Mouse (Mus musculus): Measurements from ENCODE around the gene Olfr196. TPM values are rescaled to one million over a fixed set of nuclear protein-coding genes. Genes with fewer than 3 reads are reported as not detected.
"Not testable (repeated sequence)": the region's sequence is repeated elsewhere in the genome, so short reads cannot be mapped to it uniquely, and the experiment has no call there.

Olfr196 gene
- not detected in 2 replicates for polyA plus RNA-seq (2015; fragmentation: Nextera tagmentation; extraction: Ambion mirVana)

DNA sequence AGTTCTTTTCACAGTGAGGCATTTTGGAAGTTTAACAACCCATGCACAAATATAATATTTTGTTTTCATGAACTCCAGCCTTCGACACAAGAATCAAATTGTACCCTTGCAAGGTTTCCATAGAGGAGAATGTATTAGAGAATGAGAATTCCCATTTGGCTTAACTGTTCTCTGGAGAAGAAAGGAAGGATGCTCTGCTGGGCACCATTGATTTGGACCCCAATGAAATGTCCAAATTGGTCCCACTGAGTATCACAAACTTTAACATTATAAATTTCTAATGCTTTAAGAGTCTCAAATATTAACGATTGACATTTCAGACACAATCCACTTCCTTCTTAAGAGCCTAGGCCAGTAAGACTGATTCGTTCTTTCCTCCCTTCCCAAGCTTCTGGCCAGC, at the start of gene Olfr196:
Olfr196 (minus strand) TSS at position 101 of the 400 bp plus-strand sequence.
- Histone ChIP-seq H3K4me2 (replicated peaks; ENCODE audit: low read depth, low read length) (no peak within 1 kb of the TSS), H3K27me3 (replicated peaks; ENCODE audit: insufficient read depth, low read length) (no peaks in the 10 kb centered on the region), H3K4me1 (ENCODE audit: insufficient read depth, low read depth, low read length) (no peaks in the 10 kb centered on the region), H3K4me3 (ENCODE audit: low read depth, low read length) (no peak within 1 kb of the TSS), H3K36me3 (ENCODE audit: insufficient read depth, low read length) (no peaks in the 10 kb centered on the region), H3K9me3 (ENCODE audit: low read length) (no peaks in the 10 kb centered on the region), H3K9ac (replicated peaks; ENCODE audit: low read depth) (no peak within 1 kb of the TSS), H3K27ac (ENCODE audit: low read length) (no peak within 1 kb of the TSS)
- no peak for ATAC-seq
- TF ChIP-seq EP300 (IDR thresholded peaks at IDR 0.05): no peak
- TF ChIP-seq CTCF (IDR thresholded peaks at IDR 0.05): no peak
- WGBS: 51% methylated on average over 3 of the region's 3 CpGs
- no peak for DNase-seq (ENCODE audit: low spot score)

DNA sequence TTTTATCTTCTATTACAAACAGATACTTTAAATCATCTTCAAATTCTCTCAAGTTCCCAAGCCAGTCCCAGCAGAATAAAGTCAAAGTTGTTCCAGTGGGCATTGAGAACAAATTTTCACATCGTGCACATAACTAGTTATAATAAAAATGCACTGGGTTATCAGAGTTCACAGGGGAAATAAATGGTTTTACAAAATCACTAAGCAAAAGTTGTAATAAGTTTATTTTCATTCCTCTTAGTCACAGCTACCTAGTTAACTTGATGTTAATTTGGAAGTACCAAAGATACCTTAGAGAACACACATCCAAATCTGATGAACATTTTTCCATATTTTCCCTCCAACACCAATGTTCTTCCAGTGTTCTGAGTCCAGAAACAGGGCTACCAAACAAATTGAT, 49.4 kb upstream of the Olfr196 start, which contains the start of gene Olfr199:
Olfr199 (minus strand) TSS at position 101 of the 400 bp plus-strand sequence.
- H3K27ac ChIP-seq (ENCODE audit: low read length); ATAC-seq; H3K36me3 ChIP-seq (ENCODE audit: insufficient read depth, low read length); H3K9ac ChIP-seq (replicated peaks; ENCODE audit: low read depth); H3K4me2 ChIP-seq (replicated peaks; ENCODE audit: low read depth, low read length); H3K9me3 ChIP-seq (ENCODE audit: low read length); DNase-seq (ENCODE audit: low spot score); H3K4me1 ChIP-seq (ENCODE audit: insufficient read depth, low read depth, low read length); H3K4me3 ChIP-seq (ENCODE audit: low read depth, low read length); H3K27me3 ChIP-seq (replicated peaks; ENCODE audit: insufficient read depth, low read length): not testable (repeated sequence)
- WGBS: 63% methylated on average over 1 of the region's 1 CpGs

DNA sequence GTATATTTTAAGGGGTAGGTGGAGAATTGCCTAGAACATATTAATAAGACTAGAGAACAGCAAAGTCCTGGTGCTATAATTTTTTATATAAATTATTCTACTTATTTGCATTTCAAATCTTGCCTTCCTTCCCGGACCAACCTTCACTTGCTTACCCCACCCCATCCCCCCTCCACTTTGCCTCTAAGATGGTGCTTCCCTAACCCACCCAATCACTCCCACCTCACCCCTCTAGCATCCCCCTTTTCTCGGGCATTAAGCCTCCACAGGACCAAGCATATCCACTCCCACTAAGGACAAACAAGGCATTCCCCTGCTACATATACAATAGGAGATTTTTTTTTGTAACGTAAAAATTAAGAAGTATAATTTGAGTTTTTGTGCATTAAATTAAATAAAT, 47.6 kb upstream of the Olfr196 start:
- DNase-seq (ENCODE audit: low spot score); H3K9me3 ChIP-seq (ENCODE audit: low read length); H3K9ac ChIP-seq (replicated peaks; ENCODE audit: low read depth); H3K27ac ChIP-seq (ENCODE audit: low read length); ATAC-seq; H3K4me1 ChIP-seq (ENCODE audit: insufficient read depth, low read depth, low read length); H3K4me2 ChIP-seq (replicated peaks; ENCODE audit: low read depth, low read length); H3K36me3 ChIP-seq (ENCODE audit: insufficient read depth, low read length); H3K4me3 ChIP-seq (ENCODE audit: low read depth, low read length); H3K27me3 ChIP-seq (replicated peaks; ENCODE audit: insufficient read depth, low read length): not testable (repeated sequence)
- 74% methylated on average over 3 of the region's 3 CpGs for WGBS

DNA sequence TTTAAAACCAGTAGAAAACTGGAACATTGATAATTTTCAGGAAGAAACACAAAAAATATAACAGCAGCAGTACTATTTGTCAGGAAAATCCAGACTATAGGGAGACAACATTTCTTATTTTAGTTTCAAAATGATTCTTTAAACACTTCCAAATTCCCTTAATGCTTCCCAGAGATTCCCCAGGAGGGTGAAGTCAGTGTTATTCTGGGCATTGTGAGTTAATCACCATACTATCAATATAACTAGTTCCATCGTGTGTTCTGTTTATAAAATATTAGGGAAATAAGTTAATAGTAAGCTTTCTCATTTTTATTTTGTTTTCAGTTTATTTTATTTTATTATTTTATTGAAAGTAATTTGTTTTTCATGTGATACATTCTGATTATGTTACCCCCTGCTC, 33.2 kb upstream of the Olfr196 start, which contains the start of gene Olfr198:
Olfr198 (minus strand) TSS at position 101 of the 400 bp plus-strand sequence.
- 59% methylated on average over 1 of the region's 1 CpGs for WGBS
- not testable (repeated sequence) for H3K9me3 ChIP-seq (ENCODE audit: low read length); H3K36me3 ChIP-seq (ENCODE audit: insufficient read depth, low read length); DNase-seq (ENCODE audit: low spot score); H3K27me3 ChIP-seq (replicated peaks; ENCODE audit: insufficient read depth, low read length); H3K4me3 ChIP-seq (ENCODE audit: low read depth, low read length); H3K4me2 ChIP-seq (replicated peaks; ENCODE audit: low read depth, low read length); H3K27ac ChIP-seq (ENCODE audit: low read length); ATAC-seq; H3K4me1 ChIP-seq (ENCODE audit: insufficient read depth, low read depth, low read length); H3K9ac ChIP-seq (replicated peaks; ENCODE audit: low read depth)

DNA sequence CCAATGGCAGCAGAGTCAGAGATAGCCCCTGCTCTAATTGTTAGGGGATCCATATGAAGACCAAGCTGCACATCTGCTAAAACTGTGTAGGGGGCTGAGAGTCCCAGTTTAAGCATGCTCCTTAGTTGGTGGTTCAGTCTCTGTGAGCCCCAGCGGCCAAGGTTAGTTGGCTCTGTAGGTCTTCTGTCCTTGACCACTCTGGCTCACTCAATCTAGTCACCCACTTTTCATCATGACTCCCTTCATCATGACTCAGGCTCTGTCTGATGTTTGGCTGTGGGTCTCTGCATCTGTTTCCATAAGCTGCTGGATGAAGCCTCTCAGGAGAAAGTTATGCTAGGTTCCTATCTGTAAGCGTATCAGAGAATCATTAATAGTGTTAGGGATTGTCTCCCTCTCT, 18.3 kb downstream of the Olfr196 start:
- TF ChIP-seq EP300 (IDR thresholded peaks at IDR 0.05): no peak
- TF ChIP-seq CTCF (IDR thresholded peaks at IDR 0.05): no peak
- ATAC-seq (no peak), DNase-seq (ENCODE audit: low spot score) (no peak)
- no peaks in the 10 kb centered on the region for H3K27me3 ChIP-seq (replicated peaks; ENCODE audit: insufficient read depth, low read length)
- H3K9me3 ChIP-seq (ENCODE audit: low read length): no peaks in the 10 kb centered on the region
- H3K27ac ChIP-seq (ENCODE audit: low read length): no peak overlapping the region
- no peaks in the 10 kb centered on the region for H3K4me1 ChIP-seq (ENCODE audit: insufficient read depth, low read depth, low read length)
- 91% methylated on average over 2 of the region's 2 CpGs for WGBS
- no peak overlapping the region for H3K4me2 ChIP-seq (replicated peaks; ENCODE audit: low read depth, low read length)
- H3K9ac ChIP-seq (replicated peaks; ENCODE audit: low read depth): no peak overlapping the region
- no peaks in the 10 kb centered on the region for H3K36me3 ChIP-seq (ENCODE audit: insufficient read depth, low read length)
- no peak overlapping the region for H3K4me3 ChIP-seq (ENCODE audit: low read depth, low read length)

DNA sequence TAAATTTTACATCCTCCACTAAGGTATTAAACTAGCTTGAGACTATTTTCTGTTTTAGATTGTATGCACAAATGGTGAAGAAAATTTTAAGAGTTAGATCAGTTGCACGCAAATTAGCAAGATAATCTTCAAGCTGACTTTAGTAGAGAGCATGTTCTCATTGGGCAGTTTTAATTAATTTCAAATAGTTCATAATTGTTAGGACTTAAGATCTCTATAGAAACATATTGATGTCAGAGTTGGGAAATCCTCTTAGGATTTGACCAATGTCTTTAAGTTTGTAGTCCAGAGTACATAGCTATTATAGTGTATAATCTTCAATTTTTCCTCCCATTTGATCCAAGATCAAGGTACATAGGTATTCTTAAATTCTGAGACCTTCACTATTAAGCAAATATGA, 23.5 kb downstream of the Olfr196 start, which contains the start of gene Olfr195:
Olfr195 (plus strand) TSS at position 301 of the 400 bp plus-strand sequence.
- 76% methylated on average over 1 of the region's 1 CpGs for WGBS
- H3K4me3 ChIP-seq (ENCODE audit: low read depth, low read length): no peak within 1 kb of the TSS

DNA sequence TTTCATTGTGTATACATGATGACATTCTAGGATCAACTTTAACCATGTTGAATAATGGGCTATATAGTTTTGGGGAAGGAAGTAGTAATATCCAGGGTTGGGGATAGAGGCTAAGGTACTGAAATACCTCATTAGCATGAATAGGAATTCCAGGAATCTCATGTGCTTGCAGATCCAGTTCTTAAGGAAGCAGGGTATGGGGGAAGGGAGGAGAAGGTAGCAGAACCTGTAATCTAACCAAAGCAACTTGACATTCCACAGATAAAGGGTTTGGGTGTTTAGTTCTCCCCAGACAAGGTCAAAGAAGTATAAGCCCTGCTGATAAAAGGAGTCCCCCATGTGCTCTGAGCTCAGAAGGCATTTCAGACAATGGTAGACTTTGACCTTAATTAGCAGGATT, 29.1 kb downstream of the Olfr196 start:
- Histone ChIP-seq H3K9ac (replicated peaks; ENCODE audit: low read depth) (no peak overlapping the region), H3K36me3 (ENCODE audit: insufficient read depth, low read length) (no peaks in the 10 kb centered on the region), H3K4me2 (replicated peaks; ENCODE audit: low read depth, low read length) (no peak overlapping the region), H3K27ac (ENCODE audit: low read length) (no peak overlapping the region), H3K4me1 (ENCODE audit: insufficient read depth, low read depth, low read length) (no peaks in the 10 kb centered on the region), H3K27me3 (replicated peaks; ENCODE audit: insufficient read depth, low read length) (no peaks in the 10 kb centered on the region), H3K9me3 (ENCODE audit: low read length) (no peaks in the 10 kb centered on the region), H3K4me3 (ENCODE audit: low read depth, low read length) (no peak overlapping the region)
- no peak; the same call in 1 of the 2 replicates for ATAC-seq
- DNase-seq (ENCODE audit: low spot score): peak; percentile 13
- TF ChIP-seq EP300 (IDR thresholded peaks at IDR 0.05) (0 out of 2 replicates have a peak, but pooled peaks have one; percentile 27), CTCF (IDR thresholded peaks at IDR 0.05) (no peak)

More for the DNA sequence above, 23.5 kb downstream of the Olfr196 start, which contains the start of gene Olfr195:
- no peak within 1 kb of the TSS for H3K27ac ChIP-seq (ENCODE audit: low read length)
- H3K36me3 ChIP-seq (ENCODE audit: insufficient read depth, low read length): no peaks in the 10 kb centered on the region
- no peak within 1 kb of the TSS for H3K4me2 ChIP-seq (replicated peaks; ENCODE audit: low read depth, low read length)
- no peaks in the 10 kb centered on the region for H3K9me3 ChIP-seq (ENCODE audit: low read length)
- TF ChIP-seq CTCF (IDR thresholded peaks at IDR 0.05): no peak
- TF ChIP-seq EP300 (IDR thresholded peaks at IDR 0.05): no peak
- DNase-seq (ENCODE audit: low spot score) (no peak), ATAC-seq (no peak)
- H3K4me1 ChIP-seq (ENCODE audit: insufficient read depth, low read depth, low read length): no peaks in the 10 kb centered on the region
- no peak within 1 kb of the TSS for H3K9ac ChIP-seq (replicated peaks; ENCODE audit: low read depth)
- H3K27me3 ChIP-seq (replicated peaks; ENCODE audit: insufficient read depth, low read length): no peaks in the 10 kb centered on the region
